Mouse (Mus musculus): ENCODE measurements at regions not wholly inside any gene's neighbourhood (a gene's known extent, or its start where the extent isn't known, plus 50 kb on each side); places are given as distances from the start of the nearest gene placed in this dataset.

DNA sequence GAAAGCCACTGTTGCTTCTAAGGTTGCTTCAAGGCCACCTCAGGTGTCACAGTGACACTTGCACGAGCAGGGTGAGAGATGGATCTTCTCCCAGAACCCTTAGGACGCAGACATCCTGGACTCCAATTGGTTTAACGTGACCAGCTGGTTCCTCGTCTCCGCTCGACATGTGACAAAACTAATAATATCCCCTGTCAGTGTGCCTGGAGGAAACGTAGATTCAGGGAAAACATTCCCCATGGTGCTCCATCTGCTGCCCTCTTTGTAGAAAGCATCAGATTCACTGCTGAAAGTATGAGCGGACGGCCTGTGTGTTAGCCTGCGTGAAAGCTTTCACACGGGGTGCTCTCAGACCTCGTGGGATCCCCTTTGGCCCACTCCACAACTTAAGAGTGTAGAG lies 390.0 kb upstream of the Slc35b3 start:
- DNase-seq, result no peak

DNA sequence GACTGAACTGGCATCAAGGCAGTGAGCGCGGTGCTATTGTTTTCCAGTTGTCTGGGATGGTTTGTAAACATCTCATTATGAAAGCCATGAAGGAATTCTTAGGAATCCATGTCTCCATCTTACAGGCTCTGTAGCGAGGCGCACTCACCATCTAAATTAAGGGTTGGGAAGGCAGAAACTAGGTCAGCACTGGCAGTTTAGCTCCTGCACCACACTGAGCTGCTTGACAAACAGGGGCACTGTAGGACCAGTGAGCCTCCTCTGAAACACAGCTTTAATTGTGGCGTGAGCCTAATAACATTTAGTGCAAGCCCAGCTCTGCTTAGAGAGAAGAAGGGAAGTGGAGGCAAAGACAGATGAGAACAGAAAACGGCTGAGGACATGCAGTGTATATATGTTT lies 387.1 kb upstream of the Slc35b3 start:
- no peak for DNase-seq

DNA sequence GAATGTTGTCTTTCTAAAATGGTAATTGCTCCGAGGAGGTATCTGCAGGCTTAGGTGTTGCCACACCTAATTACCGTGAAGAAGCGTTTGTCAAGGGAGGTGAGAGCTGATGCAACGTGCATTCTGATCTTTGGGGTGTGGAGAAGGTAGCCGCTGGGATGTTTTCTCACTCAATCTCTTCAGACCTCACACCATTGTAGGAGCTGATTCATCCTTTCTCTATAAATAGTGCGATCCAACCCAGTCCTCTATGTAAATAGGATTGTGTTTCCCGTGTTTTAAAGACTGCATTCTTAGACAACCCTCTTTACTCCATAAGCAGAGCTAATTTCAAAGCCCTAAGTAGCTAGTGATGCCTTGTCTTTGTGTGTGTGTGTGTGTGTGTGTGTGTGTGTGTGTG lies 374.2 kb upstream of the Slc35b3 start:
- no peak for DNase-seq

DNA sequence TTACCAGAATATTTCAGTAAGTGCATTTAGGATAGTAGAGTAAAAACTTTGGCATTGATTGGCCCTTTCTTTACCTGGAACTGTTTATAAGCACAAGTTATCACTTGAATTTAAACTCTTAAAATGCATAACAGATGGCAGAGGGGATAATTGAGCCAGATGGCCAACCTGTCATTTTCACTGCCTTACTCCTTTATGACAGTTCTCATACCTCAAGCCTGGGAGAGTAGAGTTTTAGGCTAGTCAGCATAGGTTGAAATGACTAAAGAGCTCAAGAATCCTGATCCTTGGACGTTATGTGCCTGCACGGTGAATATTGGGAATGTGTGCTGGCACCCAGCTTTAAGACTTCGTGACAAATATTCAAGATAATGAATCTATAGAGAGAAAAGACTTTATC lies 369.1 kb upstream of the Slc35b3 start:
- no peak for DNase-seq

- DNase-seq, result no peak
These were observed 365.5 kb upstream of the Slc35b3 start for GRCm38 (mm10) chr13:39326176-39326575.

DNA sequence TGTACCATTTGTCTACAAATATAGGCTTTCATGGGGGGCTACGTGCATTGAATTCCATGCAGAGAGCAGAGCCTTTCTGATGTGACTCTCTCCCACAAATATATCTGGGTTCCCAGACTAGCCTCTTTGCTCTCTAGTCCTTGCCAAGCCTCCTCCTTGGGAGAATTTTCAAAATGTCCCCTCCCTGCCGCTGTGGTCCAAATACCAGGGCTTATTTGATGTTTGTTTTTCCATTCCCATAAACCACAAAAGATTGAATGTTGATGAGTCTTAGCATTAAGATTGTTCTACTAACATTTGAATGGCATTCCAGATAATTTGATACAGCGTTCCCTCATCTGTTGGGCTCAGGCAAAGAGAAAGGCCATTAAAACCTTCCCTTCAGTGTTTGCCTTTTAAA lies 360.4 kb upstream of the Slc35b3 start:
- no peak for DNase-seq

DNA sequence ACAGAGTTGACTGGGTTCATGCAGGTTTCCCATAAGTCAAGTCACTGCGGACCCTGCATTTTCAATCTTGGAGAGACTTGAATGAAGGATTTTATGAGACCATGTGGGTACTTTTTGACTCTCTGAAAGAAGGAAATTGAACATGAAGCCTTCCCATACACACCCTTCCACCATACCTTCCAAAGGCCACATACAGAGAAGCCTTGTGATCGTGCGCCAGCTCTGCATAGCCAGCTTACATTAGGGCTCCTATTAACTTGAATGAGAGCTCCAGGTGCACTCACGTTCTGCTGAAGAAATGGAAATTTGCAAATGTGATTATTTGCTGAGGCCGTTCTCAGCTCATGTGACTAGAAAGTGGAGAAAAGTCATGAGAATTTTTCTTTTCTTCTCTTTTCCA lies 349.1 kb upstream of the Slc35b3 start:
- no peak for DNase-seq

DNA sequence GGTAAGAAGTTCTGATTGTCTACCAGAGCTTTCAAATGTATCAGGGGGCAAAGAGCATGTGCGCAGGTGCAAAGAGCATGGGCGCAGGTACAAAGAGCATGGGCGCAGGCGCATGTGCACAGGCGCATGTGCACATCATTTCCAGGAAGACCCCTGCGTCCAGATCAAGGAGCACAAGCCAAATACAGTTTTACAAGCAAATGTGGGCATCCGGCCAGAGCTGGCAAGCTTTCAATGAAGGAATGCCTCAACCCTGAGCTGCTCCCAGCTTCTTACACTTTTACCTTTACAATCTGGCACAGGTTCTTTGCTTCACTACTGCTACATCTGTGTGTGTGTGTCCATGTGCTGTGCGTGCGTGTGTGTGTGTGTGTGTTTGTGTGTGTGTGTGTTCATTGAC lies 347.2 kb upstream of the Slc35b3 start:
- DNase-seq, result peak; percentile 1

GRCm38 (mm10) chr13:39306851-39307250 lies 346.2 kb upstream of the Slc35b3 start:
- DNase-seq, result no peak

- DNase-seq, result no peak
These were observed 336.5 kb upstream of the Slc35b3 start for GRCm38 (mm10) chr13:39297129-39297528.

- DNase-seq, result no peak
These were observed 329.7 kb upstream of the Slc35b3 start for GRCm38 (mm10) chr13:39290216-39290960.

DNA sequence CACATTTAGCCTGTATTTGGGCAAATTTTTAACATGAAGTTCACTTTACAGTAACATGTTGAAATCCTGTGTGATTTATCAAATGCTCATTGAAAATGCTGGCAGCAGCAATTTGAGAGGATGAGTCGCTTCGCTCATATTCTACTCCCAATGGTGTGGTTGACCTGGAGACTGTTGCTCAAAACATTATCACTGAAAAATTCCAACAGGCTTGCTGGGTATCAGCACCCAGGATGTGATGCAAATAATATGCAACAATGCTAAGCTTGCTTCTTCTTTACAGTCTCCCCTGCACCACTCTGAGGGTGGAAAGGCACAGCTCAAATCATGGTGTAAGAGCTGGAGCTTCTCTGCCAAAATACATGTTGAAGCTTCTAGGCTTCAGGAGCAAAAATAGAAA lies 321.6 kb upstream of the Slc35b3 start:
- DNase-seq, result no peak

DNA sequence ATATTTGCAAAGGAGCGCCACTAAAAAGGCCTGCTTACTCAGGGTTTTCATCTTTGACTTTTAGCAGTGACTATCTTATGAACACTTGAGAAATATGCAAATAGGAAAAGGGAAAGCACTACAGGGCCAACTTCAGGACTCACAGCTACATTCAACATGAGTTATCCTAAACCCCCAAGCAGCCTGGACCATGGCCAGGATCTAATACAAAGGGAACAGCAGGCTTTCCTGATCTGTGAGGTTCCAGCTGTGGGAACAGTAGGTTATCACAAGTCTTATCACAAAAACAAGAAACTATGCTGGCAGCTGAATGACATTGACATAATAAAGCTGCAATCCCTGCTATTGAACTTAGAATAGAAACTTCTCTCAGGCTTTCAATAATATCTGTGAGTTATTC lies 317.4 kb upstream of the Slc35b3 start:
- no peak for DNase-seq

- no peak for DNase-seq
These were observed 305.3 kb upstream of the Slc35b3 start for GRCm38 (mm10) chr13:39266024-39266423.

GRCm38 (mm10) chr13:39256708-39257107 lies 296.0 kb upstream of the Slc35b3 start:
- DNase-seq, result no peak

DNA sequence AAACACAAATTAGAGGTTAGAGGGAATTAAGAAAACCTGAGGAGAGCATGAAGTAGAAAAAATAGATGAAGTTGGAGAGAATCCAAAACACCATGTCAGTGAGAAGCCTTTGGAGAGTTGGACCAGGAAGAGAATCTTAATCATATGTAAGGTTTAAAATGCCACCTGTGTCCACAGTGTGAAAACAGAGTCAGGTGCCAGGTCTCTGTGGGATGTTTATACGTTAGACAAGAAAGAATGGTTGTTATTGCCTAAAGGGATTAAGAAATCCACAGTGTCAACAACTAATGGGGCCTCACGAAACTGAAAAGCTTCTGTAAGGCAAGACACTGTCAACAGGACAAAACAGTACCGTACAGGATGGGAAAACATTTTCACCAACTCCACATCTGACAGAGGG lies 294.7 kb upstream of the Slc35b3 start:
- no peak for DNase-seq

DNA sequence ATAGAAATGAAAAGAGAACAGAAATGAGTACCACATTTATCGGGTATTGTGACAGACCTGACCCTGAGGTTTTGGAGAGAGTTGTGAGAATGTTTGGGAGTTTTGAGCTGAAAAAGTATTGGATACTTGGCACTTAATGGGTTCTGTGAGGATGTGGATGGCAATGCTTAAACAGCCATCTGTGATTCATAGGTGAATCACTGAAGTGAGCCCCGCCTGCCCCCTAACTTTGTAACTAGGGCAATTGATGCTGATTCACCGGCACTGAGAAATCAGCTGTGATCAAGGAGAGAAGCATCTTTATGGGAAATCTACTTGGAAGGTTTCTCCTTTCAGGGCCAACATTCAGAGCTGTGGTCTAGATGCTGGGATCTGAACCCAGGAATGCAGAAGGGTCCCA lies 291.9 kb upstream of the Slc35b3 start:
- no peak for DNase-seq

DNA sequence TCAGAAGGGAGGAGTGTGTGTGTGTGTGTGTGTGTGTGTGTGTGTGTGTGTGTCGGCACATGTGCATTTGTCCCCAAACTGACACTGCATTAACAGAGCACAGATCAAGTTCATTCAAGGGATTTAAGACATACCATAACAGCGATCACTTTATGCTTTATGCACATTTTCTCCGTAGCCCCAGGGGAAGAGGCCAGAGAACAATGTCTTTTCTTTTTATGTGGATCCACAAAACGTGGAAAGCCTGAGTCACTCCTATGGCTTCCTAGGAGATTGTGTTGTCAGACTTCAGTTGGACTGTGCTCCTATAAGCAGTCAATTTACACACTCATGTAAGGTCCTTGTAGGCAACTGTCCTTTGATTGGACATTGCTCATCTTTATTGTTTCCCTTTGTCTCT lies 289.4 kb upstream of the Slc35b3 start:
- DNase-seq, result no peak

DNA sequence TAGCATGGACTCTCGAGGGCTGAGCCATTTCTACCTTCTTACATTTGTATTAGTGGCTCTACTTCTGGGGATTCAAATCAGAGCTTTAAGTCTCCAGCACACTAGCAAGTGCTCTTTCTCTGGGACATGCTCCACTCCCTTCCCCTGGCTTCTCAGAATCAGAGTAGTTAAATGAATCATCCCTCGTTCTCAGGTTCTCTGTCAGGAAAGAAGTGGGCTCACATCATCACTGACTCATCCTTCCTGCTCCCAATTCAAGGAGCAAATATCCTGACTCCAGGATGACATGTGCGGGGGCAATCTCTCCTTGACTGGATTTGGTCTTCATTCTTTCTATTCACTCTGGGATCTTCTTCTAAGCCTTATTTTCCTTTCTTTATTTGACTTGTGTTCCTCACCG lies 266.2 kb upstream of the Slc35b3 start:
- no peak for DNase-seq

DNA sequence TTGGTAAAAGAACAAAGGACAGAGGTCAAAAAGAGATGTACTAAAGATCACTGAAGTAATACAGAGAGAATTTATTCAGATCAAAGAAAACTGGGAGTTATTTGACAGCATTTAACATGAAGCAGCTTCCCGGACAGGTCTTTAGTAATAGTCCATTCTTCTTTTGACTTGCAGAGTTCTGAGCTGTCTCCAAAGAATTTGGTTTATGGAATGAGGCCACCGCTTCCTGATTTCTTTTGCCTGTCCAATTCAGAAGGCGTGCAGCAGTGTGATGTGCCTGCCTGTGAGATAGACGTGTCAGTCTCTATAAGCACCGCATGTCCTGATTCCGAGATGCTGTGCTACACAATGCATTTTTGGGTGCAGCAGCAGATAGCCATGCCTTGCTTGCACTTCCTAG lies 265.0 kb upstream of the Slc35b3 start:
- DNase-seq, result no peak

- DNase-seq, result no peak
These were observed 250.4 kb upstream of the Slc35b3 start for GRCm38 (mm10) chr13:39211076-39211475.

GRCm38 (mm10) chr13:39183715-39184179 lies 223.1 kb upstream of the Slc35b3 start:
- no peak for DNase-seq

GRCm38 (mm10) chr13:39161980-39162379 lies 201.3 kb upstream of the Slc35b3 start:
- no peak for DNase-seq

GRCm38 (mm10) chr13:39127942-39128341 lies 167.3 kb upstream of the Slc35b3 start:
- no peak for DNase-seq

DNA sequence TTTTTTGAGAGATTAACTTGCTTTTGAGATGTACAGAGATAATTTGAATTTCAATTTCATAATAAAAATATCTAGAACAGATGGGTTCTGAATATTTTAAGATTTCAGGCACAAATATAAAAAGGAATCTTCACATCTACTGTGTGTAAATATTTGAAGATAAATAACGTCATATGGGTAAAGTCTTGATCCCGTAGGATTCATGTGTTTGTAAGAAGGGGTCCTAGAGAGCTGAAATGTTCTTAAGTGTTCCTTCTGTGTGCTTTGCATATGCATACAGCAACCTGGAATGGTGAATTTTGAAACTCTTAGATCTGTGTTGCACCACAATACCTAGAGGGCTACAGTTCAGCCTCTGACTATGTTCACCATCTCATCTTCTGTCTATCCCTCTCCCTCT lies 131.4 kb upstream of the Slc35b3 start:
- no peak for DNase-seq

Measured in kidney, adult 9 months (tissue).